Mouse (Mus musculus): ENCODE measurements around the gene Ctnnd2. TPM values are rescaled to one million over a fixed set of nuclear protein-coding genes. Genes with fewer than 3 reads are reported as not detected.

The Ctnnd2 gene
- total and polyA plus RNA-seq, 2 experiments from 2014 or later = not detected

DNA sequence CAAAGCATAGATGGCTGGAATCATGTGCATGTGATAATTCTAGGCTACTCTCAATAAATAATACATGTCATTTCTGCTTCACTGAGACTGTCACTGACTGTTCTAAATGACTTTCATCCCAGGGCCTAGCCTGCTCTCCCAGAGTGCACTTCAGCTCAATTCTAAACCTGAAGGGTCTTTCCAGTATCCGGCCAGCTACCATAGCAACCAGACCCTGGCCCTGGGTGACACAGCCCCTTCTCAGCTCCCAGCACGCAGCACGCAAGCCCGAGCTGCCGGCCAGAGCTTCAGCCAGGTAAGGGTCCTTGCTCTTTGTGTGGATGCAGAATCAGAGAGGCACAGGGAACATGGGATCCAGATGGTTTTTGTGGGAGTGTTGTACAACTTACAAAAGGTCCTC, 462.1 kb downstream of the Ctnnd2 start:
- no peaks in the 10 kb centered on the region for H3K9me3 ChIP-seq (replicated peaks; ENCODE audit: control insufficient read depth, low read length)
- H3K4me1 ChIP-seq (ENCODE audit: control insufficient read depth, insufficient read depth) = no peaks in the 10 kb centered on the region
- TF ChIP-seq EP300 (IDR thresholded peaks at IDR 0.05; ENCODE audit: low read depth) (no peak), CTCF (IDR thresholded peaks at IDR 0.05; ENCODE audit: low read depth) (no peak)
- DNase-seq (ENCODE audit: low spot score) (no peak), ATAC-seq (ENCODE audit: insufficient read depth, low read depth) (no peak)
- 79% methylated on average over 5 of the region's 5 CpGs for WGBS
- H3K4me2 ChIP-seq (ENCODE audit: low read depth, low read length) = no peak overlapping the region
- H3K36me3 ChIP-seq (replicated peaks; ENCODE audit: control insufficient read depth, insufficient read depth, low read length) = no peaks in the 10 kb centered on the region
- H3K9ac ChIP-seq (replicated peaks; ENCODE audit: low read depth, low read length) = no peak overlapping the region
- no peak overlapping the region for H3K4me3 ChIP-seq (ENCODE audit: low read depth, low read length)
- H3K27me3 ChIP-seq (ENCODE audit: control insufficient read depth, insufficient read depth, low read length) = no peaks in the 10 kb centered on the region
- H3K27ac ChIP-seq (ENCODE audit: low read depth) = no peak overlapping the region

DNA sequence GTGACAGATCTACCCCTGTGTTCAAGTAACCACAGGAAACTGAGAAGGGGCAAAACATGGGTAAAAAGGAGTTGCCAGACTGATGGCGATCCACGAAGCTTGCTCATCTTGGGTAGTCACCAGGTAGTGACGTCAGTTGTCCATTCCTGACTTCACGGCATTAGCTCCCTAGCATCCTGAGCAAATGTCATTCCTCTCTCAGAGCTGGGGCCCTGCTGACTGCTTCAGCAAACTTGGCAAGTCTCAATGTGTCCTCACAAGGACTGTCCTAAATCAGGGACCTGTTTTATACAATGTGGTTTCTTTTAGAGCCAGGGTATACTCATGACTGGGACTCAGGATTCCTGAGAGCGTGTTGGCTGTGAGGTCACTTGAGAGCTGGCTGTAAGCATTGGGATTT, 468.3 kb downstream of the Ctnnd2 start:
- Histone ChIP-seq H3K4me1 (ENCODE audit: control insufficient read depth, insufficient read depth) (no peaks in the 10 kb centered on the region), H3K9me3 (replicated peaks; ENCODE audit: control insufficient read depth, low read length) (no peaks in the 10 kb centered on the region)
- WGBS = 70% methylated on average over 5 of the region's 5 CpGs

DNA sequence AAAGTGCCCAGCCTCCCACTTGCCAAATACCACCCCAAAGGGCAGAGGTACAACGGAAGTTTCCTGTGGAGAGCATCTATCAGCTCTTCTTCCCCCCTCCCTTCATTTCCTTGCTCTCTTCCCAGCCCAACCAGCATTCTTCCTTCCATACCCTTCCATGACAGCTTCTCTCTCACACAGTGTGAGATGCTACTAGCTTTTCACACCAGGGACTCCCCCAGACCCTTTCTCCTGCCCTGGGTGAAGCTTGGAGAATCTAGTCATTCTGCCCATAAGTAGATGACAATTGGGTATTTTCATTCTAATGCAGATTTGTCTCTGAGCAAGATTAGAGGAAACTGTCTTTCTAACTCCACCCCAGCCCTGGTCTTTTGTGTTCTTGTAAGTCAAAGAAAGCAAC, 473.3 kb downstream of the Ctnnd2 start:
- TF ChIP-seq CTCF (IDR thresholded peaks at IDR 0.05; ENCODE audit: low read depth) (no peak), EP300 (IDR thresholded peaks at IDR 0.05; ENCODE audit: low read depth) (no peak)
- no peak for ATAC-seq (ENCODE audit: insufficient read depth, low read depth)
- no peak overlapping the region for H3K4me3 ChIP-seq (ENCODE audit: low read depth, low read length)
- H3K4me2 ChIP-seq (ENCODE audit: low read depth, low read length) = no peak overlapping the region
- H3K4me1 ChIP-seq (ENCODE audit: control insufficient read depth, insufficient read depth) = no peaks in the 10 kb centered on the region; the same call in 1 of the 2 replicates
- 18% methylated on average over 1 of the region's 1 CpGs for WGBS
- peaks cover 31% of the 10 kb centered on the region for H3K27me3 ChIP-seq (ENCODE audit: control insufficient read depth, insufficient read depth, low read length)
- no peak overlapping the region for H3K9ac ChIP-seq (replicated peaks; ENCODE audit: low read depth, low read length)
- no peaks in the 10 kb centered on the region for H3K36me3 ChIP-seq (replicated peaks; ENCODE audit: control insufficient read depth, insufficient read depth, low read length)
- no peak overlapping the region for H3K27ac ChIP-seq (ENCODE audit: low read depth)
- no peaks in the 10 kb centered on the region for H3K9me3 ChIP-seq (replicated peaks; ENCODE audit: control insufficient read depth, low read length)
- no peak for DNase-seq (ENCODE audit: low spot score)

More for the DNA sequence above, 468.3 kb downstream of the Ctnnd2 start:
- Histone ChIP-seq H3K36me3 (replicated peaks; ENCODE audit: control insufficient read depth, insufficient read depth, low read length) (no peaks in the 10 kb centered on the region), H3K9ac (replicated peaks; ENCODE audit: low read depth, low read length) (no peak overlapping the region), H3K27ac (ENCODE audit: low read depth) (no peak overlapping the region), H3K27me3 (ENCODE audit: control insufficient read depth, insufficient read depth, low read length) (peaks cover 3% of the 10 kb centered on the region), H3K4me2 (ENCODE audit: low read depth, low read length) (no peak overlapping the region), H3K4me3 (ENCODE audit: low read depth, low read length) (no peak overlapping the region)
- ATAC-seq (ENCODE audit: insufficient read depth, low read depth) (no peak), DNase-seq (ENCODE audit: low spot score) (no peak)
- TF ChIP-seq CTCF (IDR thresholded peaks at IDR 0.05; ENCODE audit: low read depth) (no peak), EP300 (IDR thresholded peaks at IDR 0.05; ENCODE audit: low read depth) (no peak)

DNA sequence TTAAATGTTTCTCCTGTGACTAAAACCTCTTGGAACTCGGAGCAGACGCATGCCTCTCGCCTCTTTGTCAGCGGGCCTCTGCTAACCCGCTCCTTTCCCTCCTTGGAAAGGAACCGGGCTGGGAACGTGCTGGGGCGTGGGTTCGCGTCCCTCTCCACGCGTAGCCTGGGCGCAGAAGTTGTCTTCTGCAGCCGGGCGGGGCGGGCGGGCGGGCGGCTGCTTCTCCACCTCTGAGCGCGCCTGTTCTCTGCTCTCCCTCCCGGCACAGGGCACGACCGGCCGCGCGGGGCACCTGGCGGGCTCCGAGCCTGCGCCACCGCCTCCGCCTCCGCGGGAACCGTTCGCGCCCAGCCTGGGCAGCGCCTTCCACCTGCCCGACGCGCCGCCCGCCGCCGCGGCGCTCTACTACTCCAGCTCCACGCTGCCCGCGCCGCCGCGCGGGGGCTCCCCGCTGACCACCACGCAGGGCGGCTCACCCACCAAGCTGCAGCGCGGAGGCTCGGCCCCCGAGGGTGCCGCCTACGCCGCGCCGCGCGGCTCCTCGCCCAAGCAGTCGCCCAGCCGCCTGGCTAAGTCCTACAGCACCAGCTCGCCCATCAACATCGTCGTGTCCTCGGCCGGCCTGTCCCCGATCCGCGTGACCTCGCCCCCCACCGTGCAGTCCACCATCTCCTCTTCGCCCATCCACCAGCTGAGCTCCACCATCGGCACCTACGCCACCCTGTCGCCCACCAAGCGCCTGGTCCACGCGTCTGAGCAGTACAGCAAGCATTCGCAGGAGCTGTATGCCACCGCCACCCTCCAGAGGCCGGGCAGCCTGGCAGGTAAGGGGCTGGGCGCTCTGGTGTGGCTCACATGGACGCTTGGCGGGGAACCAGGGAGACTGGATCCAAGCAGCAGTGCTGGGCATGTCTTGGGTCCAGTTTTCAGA, 474.4 kb downstream of the Ctnnd2 start:
- WGBS = 1% methylated on average over 78 of the region's 94 CpGs
- 0 out of 2 replicates have a peak, but pooled peaks have one; percentile 11 for ATAC-seq (ENCODE audit: insufficient read depth, low read depth)

DNA sequence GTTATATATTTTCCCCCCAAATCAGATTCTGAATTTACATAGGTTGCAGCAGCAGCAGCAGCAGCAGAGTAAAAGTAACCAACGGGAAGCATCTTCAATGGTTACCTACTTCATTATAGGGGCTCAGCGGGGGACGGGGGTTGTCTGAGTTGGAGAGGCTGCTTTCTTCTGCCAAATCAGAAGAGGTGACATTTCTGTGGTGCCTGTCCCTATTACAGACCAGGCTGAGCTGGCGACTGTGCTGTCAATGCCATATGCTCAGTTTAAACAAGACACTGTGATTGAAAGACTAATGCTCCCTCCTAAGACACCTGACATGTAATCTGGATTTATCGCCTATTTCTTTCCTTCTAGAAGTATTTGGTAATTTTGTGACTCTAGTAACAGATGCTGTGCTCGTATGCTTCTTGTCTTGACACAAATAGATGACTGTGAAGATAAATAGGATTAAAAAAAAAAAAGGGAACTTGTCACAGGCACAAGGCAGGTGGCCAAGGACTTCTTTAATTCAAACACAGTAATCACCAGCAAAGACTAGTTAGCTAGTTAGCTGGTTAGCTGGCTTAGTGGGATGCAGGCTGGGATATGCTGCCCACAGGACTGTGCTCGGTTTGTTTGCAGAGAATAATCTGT, 475.4 kb downstream of the Ctnnd2 start:
- peaks cover 31% of the 10 kb centered on the region for H3K27me3 ChIP-seq (ENCODE audit: control insufficient read depth, insufficient read depth, low read length)
- DNase-seq (ENCODE audit: low spot score) (no peak), ATAC-seq (ENCODE audit: insufficient read depth, low read depth) (no peak)
- H3K4me3 ChIP-seq (ENCODE audit: low read depth, low read length) = no peak overlapping the region
- H3K27ac ChIP-seq (ENCODE audit: low read depth) = no peak overlapping the region
- H3K36me3 ChIP-seq (replicated peaks; ENCODE audit: control insufficient read depth, insufficient read depth, low read length) = no peaks in the 10 kb centered on the region
- H3K9ac ChIP-seq (replicated peaks; ENCODE audit: low read depth, low read length) = no peak overlapping the region
- no peaks in the 10 kb centered on the region for H3K9me3 ChIP-seq (replicated peaks; ENCODE audit: control insufficient read depth, low read length)
- 48% methylated on average over 7 of the region's 7 CpGs for WGBS
- H3K4me2 ChIP-seq (ENCODE audit: low read depth, low read length) = no peak overlapping the region
- no peaks in the 10 kb centered on the region; the same call in 1 of the 2 replicates for H3K4me1 ChIP-seq (ENCODE audit: control insufficient read depth, insufficient read depth)
- TF ChIP-seq CTCF (IDR thresholded peaks at IDR 0.05; ENCODE audit: low read depth) (no peak), EP300 (IDR thresholded peaks at IDR 0.05; ENCODE audit: low read depth) (no peak)

More for the DNA sequence above, 474.4 kb downstream of the Ctnnd2 start:
- Histone ChIP-seq H3K4me2 (ENCODE audit: low read depth, low read length) (peak overlapping the region; percentile 66), H3K27ac (ENCODE audit: low read depth) (no peak overlapping the region), H3K36me3 (replicated peaks; ENCODE audit: control insufficient read depth, insufficient read depth, low read length) (no peaks in the 10 kb centered on the region), H3K9me3 (replicated peaks; ENCODE audit: control insufficient read depth, low read length) (no peaks in the 10 kb centered on the region), H3K9ac (replicated peaks; ENCODE audit: low read depth, low read length) (no peak overlapping the region), H3K27me3 (ENCODE audit: control insufficient read depth, insufficient read depth, low read length) (peaks cover 31% of the 10 kb centered on the region), H3K4me1 (ENCODE audit: control insufficient read depth, insufficient read depth) (no peaks in the 10 kb centered on the region; the same call in 1 of the 2 replicates), H3K4me3 (ENCODE audit: low read depth, low read length) (peak overlapping the region; percentile 44)
- no peak for DNase-seq (ENCODE audit: low spot score)
- TF ChIP-seq EP300 (IDR thresholded peaks at IDR 0.05; ENCODE audit: low read depth) (no peak), CTCF (IDR thresholded peaks at IDR 0.05; ENCODE audit: low read depth) (no peak)

Data from heart, postnatal 0 days (tissue).